Mouse (Mus musculus): ENCODE data around the gene 4430402I18Rik.

DNA sequence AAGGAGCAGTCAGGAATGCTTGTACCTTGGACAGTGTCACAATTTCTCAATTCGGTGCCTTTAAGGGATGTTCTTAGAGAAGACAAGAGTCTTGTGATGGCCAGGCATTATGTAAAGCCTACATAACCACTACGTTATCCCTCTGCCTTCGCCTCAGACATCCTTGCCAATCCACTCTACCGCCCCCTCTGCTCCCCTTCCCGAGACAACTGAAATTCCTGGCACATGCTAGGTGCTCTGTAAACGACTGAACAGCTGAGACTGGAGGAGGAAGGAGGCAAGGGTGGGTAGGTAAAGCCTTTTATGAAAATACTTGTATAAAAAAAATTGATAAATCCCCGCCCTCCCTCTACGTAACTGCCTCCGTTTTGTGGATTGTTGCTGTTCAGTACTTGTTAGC is 58.9 kb downstream of the 4430402I18Rik start:
- TF ChIP-seq CTCF (IDR thresholded peaks at IDR 0.05; ENCODE audit: low read depth) = no peak
- no peak for TF ChIP-seq EP300 (IDR thresholded peaks at IDR 0.05; ENCODE audit: low read depth)

All from liver, embryonic 14.5 days (tissue).